Mouse (Mus musculus): ENCODE measurements at regions not wholly inside any gene's neighbourhood (a gene's known extent, or its start where the extent isn't known, plus 50 kb on each side); places are given as distances from the start of the nearest gene placed in this dataset.

DNA sequence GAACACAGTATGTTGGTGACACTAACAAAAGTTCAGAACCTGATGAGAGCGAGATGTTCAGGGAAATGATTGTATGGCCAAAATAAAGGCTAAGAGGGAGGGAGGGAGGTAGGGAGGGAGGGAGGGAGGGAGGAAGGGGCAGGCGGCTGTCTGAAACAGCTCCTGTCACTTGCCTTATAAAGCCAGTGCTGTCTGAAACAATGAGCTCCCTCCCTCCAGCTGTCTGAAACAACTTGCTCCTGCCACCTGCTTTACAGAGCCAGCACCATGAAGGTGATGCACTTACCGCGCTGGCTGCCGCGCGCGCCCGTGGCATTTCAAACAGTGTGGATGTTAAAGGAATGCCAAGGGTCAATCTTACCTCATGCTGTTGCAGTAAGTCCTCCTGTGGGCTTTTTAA, 571.9 kb downstream of the 1700064H15Rik start:
- no peak overlapping the region for H3K4me3 ChIP-seq (ENCODE audit: extremely low read depth, insufficient read depth, insufficient read length)
- no peak for DNase-seq (ENCODE audit: low read depth in 1 of 2, low spot score in 2 of 2)
- TF ChIP-seq POLR2A (IDR thresholded peaks at IDR 0.05; ENCODE audit: low read depth, low read length) (no peak), CTCF (IDR thresholded peaks at IDR 0.05; ENCODE audit: extremely low read depth, insufficient read depth, insufficient read length, insufficient replicate concordance) (no peak)
- H3K36me3 ChIP-seq (ENCODE audit: control insufficient read depth, insufficient read depth, low read length) = no peaks in the 10 kb centered on the region
- 55% methylated on average over 9 of the region's 9 CpGs for WGBS
- H3K27me3 ChIP-seq (ENCODE audit: control insufficient read depth, insufficient read depth, low read length) = no peaks in the 10 kb centered on the region
- no peak overlapping the region for H3K27ac ChIP-seq (ENCODE audit: insufficient read depth, low read length)
- H3K4me1 ChIP-seq (ENCODE audit: control insufficient read depth, insufficient read depth, insufficient read length) = no peaks in the 10 kb centered on the region

DNA sequence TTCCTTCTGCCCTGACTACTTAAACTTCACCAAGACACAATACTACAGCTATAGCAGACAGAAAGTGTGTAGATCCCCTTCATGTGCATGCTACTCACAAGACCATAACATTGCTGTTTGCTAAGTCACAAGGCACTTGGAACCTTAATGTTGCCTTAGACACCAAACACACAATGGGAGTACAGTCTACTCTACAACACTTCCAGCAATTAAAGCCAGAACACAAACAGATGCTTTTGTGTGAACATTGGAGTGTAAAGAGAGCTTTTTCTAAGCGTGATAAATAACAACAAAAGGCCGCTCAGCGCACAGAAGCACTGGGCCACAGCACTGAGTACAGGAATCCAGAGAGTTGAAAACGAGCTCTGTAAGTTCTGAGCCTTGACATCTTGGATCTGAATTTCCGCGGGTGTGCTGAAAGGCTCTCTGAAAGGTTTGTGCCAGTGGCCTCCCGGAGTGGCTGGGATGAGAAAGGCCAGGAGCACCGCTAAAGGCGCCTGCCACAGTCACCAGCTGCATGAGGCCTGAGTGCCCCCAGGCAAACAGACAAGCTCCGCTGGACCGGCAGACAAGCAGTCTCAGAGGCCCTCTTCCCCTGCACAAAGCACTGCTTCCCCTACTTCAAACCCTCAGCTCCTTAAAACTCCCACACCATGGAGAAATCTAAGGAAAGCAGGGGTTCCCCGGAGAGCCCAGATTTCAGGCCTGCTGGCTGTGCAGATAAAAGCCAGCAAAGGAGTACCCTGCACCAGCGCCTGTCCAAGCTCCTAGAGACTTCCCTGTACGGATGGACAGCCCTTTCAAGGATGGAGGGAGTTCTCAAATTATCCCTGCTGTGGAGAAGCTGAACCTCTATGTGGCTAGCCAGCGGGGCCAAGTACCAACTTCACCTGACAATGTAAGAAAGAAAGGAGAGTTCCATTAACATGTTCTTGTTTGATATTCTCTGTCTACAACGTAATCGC, 568.3 kb downstream of the 1700064H15Rik start:
- DNase-seq (ENCODE audit: low read depth in 1 of 2, low spot score in 2 of 2) = no peak
- Histone ChIP-seq H3K4me3 (ENCODE audit: extremely low read depth, insufficient read depth, insufficient read length) (no peak overlapping the region), H3K27me3 (ENCODE audit: control insufficient read depth, insufficient read depth, low read length) (no peaks in the 10 kb centered on the region), H3K27ac (ENCODE audit: insufficient read depth, low read length) (no peak overlapping the region), H3K4me1 (ENCODE audit: control insufficient read depth, insufficient read depth, insufficient read length) (no peaks in the 10 kb centered on the region), H3K36me3 (ENCODE audit: control insufficient read depth, insufficient read depth, low read length) (no peaks in the 10 kb centered on the region)
- no peak for TF ChIP-seq POLR2A (IDR thresholded peaks at IDR 0.05; ENCODE audit: low read depth, low read length)
- TF ChIP-seq CTCF (IDR thresholded peaks at IDR 0.05; ENCODE audit: extremely low read depth, insufficient read depth, insufficient read length, insufficient replicate concordance) = no peak
- WGBS = 77% methylated on average over 17 of the region's 17 CpGs

DNA sequence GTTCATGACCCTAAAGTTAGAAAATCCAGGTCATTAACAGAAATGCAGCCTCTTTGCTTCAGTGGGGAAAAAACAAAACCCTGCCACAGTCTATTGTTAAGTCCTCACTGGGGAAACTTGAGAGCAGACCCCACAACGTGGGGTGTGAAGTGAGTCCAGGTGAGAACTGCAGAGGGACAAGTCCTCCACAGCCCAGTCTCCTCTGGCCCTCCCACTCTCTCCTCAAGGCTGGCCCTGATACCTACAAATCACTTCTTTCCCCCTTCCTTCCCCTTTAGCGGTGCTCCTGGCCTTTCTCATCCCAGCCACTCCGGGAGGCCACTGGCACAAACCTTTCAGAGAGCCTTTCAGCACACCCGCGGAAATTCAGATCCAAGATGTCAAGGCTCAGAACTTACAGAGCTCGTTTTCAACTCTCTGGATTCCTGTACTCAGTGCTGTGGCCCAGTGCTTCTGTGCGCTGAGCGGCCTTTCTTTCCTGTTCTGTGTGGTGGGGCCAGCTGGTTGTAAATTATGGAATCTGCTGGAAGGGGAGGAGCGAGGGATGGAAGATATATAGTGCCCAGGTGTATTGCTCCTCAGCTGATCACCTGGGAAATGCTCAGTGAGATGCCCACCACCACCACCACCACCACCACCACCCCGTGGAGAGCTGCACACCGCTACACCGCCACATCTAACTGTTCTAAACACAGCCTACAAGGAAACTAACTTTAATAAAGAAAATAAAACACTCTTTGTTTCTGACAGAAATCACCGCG, 566.8 kb downstream of the 1700064H15Rik start:
- Histone ChIP-seq H3K4me3 (ENCODE audit: extremely low read depth, insufficient read depth, insufficient read length) (no peak overlapping the region), H3K4me1 (ENCODE audit: control insufficient read depth, insufficient read depth, insufficient read length) (no peaks in the 10 kb centered on the region), H3K27ac (ENCODE audit: insufficient read depth, low read length) (no peak overlapping the region), H3K36me3 (ENCODE audit: control insufficient read depth, insufficient read depth, low read length) (no peaks in the 10 kb centered on the region), H3K27me3 (ENCODE audit: control insufficient read depth, insufficient read depth, low read length) (no peaks in the 10 kb centered on the region)
- DNase-seq (ENCODE audit: low read depth in 1 of 2, low spot score in 2 of 2) = no peak
- WGBS = 55% methylated on average over 14 of the region's 14 CpGs
- TF ChIP-seq CTCF (IDR thresholded peaks at IDR 0.05; ENCODE audit: extremely low read depth, insufficient read depth, insufficient read length, insufficient replicate concordance) (no peak), POLR2A (IDR thresholded peaks at IDR 0.05; ENCODE audit: low read depth, low read length) (no peak)

DNA sequence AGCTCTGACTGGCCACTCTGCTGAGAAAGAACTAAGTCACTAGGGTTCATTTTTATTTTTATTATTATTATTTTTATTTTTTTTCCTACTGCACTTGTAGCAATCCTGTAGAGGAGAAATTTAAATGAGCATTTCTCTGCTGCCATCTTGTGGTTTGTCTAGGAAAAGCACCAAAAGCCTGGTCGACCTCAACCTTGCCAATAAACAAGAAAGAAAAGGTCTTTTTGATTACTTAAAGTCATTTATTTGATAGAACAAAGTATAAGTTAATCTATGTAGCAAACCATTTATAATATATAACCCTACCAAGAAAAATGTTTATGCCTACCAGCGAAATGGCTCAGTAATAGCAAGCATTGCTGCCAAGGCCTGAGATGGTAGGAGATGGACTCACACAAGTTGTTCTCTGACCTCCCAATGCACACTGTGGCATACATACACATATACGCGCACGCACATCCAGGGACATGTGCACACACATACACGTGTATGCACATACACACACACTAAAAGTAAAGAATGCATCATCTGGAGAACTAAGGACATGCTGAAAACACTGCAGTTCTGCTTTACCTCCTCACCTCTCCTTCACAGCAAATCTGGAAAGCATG, 566.1 kb downstream of the 1700064H15Rik start:
- 43% methylated on average over 6 of the region's 6 CpGs for WGBS
- Histone ChIP-seq H3K4me1 (ENCODE audit: control insufficient read depth, insufficient read depth, insufficient read length) (no peaks in the 10 kb centered on the region), H3K4me3 (ENCODE audit: extremely low read depth, insufficient read depth, insufficient read length) (no peak overlapping the region), H3K27me3 (ENCODE audit: control insufficient read depth, insufficient read depth, low read length) (no peaks in the 10 kb centered on the region), H3K27ac (ENCODE audit: insufficient read depth, low read length) (no peak overlapping the region), H3K36me3 (ENCODE audit: control insufficient read depth, insufficient read depth, low read length) (no peaks in the 10 kb centered on the region)
- TF ChIP-seq POLR2A (IDR thresholded peaks at IDR 0.05; ENCODE audit: low read depth, low read length) (no peak), CTCF (IDR thresholded peaks at IDR 0.05; ENCODE audit: extremely low read depth, insufficient read depth, insufficient read length, insufficient replicate concordance) (no peak)
- DNase-seq (ENCODE audit: low read depth in 1 of 2, low spot score in 2 of 2) = no peak

DNA sequence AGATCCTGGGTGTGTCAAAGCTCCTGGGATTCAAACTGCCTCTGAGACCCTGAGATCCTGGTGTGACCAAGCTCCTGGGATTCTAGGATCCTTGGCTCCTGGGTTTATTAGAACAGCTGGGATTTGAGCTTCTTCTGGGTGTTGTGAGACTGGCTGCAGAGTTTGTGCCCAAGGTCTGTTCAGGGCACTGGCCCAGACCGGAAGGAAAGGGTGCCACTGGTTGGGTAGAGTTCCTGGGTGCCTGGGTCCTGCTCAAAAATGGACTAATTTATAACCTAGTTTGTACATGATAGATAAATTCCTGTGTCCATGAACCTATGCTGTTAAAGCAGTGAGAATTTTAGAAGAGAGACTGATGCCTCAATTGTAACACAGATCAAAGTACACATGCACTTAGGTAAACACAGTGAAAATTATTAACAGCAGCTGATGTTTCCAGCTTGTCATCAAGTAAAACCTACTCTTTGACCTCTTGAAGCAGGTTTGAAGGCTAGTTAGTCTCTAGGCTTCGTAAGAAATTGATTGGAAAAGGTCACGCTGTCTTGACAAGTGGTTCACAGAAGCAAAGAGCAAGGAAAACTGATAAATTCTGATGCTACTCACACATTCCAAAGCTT, 561.2 kb downstream of the 1700064H15Rik start:
- TF ChIP-seq POLR2A (IDR thresholded peaks at IDR 0.05; ENCODE audit: low read depth, low read length) (no peak), CTCF (IDR thresholded peaks at IDR 0.05; ENCODE audit: extremely low read depth, insufficient read depth, insufficient read length, insufficient replicate concordance) (no peak)
- Histone ChIP-seq H3K36me3 (ENCODE audit: control insufficient read depth, insufficient read depth, low read length) (no peaks in the 10 kb centered on the region), H3K4me1 (ENCODE audit: control insufficient read depth, insufficient read depth, insufficient read length) (no peaks in the 10 kb centered on the region), H3K4me3 (ENCODE audit: extremely low read depth, insufficient read depth, insufficient read length) (no peak overlapping the region), H3K27ac (ENCODE audit: insufficient read depth, low read length) (no peak overlapping the region), H3K27me3 (ENCODE audit: control insufficient read depth, insufficient read depth, low read length) (no peaks in the 10 kb centered on the region)
- 80% methylated on average over 3 of the region's 3 CpGs for WGBS
- no peak for DNase-seq (ENCODE audit: low read depth in 1 of 2, low spot score in 2 of 2)

Data from spleen, adult 2 months (tissue).